Mouse (Mus musculus) heart, postnatal 0 days (tissue): Measurements from ENCODE around the gene Hif3a.

Experiments
- CTCF ChIP-seq: IDR thresholded peaks from 2 replicates; pipeline ENCODE4 v1.5.1; 2016; ENCODE audit warnings: antibody characterized with exemption, control low read depth, low read depth
- EP300 ChIP-seq: IDR thresholded peaks from 2 replicates; pipeline ENCODE4 v1.6.1; 2016; ENCODE audit warnings: antibody characterized with exemption, low read depth

DNA sequence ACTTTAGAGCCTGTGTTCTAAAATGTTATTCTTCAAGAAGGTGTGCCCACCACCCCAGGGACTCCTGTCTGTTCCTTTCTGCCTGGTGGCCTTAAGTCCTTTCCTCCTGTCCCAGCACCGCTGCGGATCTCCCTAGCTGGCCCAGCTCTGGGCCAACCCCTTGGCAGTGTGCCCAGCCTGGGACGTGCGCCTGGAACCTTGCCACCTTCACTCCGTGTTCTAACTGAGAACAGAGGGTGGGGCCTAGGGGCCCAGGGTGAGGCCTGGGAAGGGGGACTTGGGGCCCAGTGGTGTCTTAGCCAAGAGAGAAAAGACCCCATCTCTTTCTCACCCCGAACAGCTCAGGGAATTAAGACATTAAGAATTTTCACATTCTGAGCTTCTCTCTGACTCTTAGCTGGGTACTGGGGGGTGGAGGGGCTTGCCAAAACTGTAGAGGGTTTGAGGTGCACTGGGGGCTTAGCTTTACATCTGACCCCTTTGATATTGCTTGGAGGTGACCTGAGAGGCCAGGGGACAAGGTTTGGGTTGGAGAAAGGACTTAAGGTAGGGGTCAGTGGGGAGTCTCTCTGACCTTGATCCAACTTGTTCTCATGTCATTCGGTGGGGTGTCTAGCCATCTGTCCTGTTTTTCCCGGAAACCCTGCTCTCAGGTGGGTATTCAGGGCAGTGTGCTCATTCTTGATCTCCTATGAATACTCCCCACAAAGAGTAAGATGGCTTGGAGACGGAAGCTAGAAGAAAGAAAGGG lies 2.0 kb downstream of the Hif3a start:
- TF ChIP-seq CTCF: no peak
- peak; percentile 54 for TF ChIP-seq EP300
